Mouse (Mus musculus): ENCODE results near the gene Got2. TPM values are rescaled to one million over a fixed set of nuclear protein-coding genes. Genes with fewer than 3 reads are reported as not detected.
"Not testable (repeated sequence)": the region's sequence is repeated elsewhere in the genome, so short reads cannot be mapped to it uniquely, and the experiment has no call there.

The Got2 gene
- polyA plus RNA-seq, 1 experiment from 2014 or later, result 322 TPM

- Histone ChIP-seq H3K36me3 (no peaks in the 10 kb centered on the region), H3K27me3 (replicated peaks) (no peaks in the 10 kb centered on the region), H3K4me1 (peaks cover 38% of the 10 kb centered on the region), H3K4me3 (peak overlapping the region; percentile 91), H3K4me2 (peak overlapping the region; percentile 76), H3K9me3 (no peaks in the 10 kb centered on the region), H3K27ac (replicated peaks) (peak overlapping the region; percentile 88), H3K9ac (peak overlapping the region; percentile 91)
- WGBS, result 55% methylated on average over 17 of the region's 17 CpGs
- ATAC-seq (ENCODE audit: extremely low read depth, insufficient number of reproducible peaks, low FRiP score, low TSS enrichment), result no peak
Measured at GRCm38 (mm10) chr8:95886647-95887577, 1.4 kb downstream of the Got2 start.

GRCm38 (mm10) chr8:95885966-95886365 is 2.4 kb downstream of the Got2 start:
- Histone ChIP-seq H3K4me2 (peak overlapping the region; percentile 76), H3K9ac (peak overlapping the region; percentile 91), H3K27me3 (replicated peaks) (no peaks in the 10 kb centered on the region), H3K4me1 (peaks cover 43% of the 10 kb centered on the region), H3K27ac (replicated peaks) (0 out of 2 replicates have a peak overlapping the region, but pooled peaks have one; percentile 88), H3K36me3 (no peaks in the 10 kb centered on the region), H3K4me3 (peak overlapping the region; percentile 91; the same call in 1 of the 2 replicates), H3K9me3 (no peaks in the 10 kb centered on the region)
- no peak for ATAC-seq (ENCODE audit: extremely low read depth, insufficient number of reproducible peaks, low FRiP score, low TSS enrichment)
- 40% methylated on average over 5 of the region's 5 CpGs for whole genome bisulfite sequencing

DNA sequence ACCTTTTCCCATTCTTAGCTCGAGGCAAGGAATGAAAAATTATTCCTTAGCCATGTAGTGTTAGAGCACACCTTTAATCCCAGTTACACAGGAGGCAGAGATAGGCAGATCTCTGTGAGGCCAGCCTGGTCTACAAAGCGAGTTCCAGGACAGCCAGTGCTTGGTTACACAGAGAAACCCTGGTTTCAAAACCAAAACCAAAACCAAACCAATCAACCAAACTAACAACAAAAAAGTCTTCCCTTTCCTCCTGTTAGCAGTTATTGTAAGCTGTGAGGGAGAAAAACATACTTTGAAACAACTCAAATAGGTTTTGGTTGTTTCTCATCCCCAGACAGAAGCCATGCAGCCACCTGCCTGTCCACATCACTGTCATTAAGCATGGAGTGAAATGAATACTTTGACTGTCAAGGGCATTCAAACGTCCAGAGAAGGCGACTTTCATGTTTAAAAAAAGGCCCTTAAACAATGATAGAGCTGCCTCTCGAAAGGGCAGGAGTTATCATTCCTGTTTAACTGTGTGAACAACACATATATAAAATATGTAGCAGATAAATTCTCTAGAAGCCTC is 3.0 kb downstream of the Got2 start:
- Histone ChIP-seq H3K9ac (peak overlapping the region; percentile 91; the same call in 1 of the 2 replicates), H3K27ac (replicated peaks) (no peak overlapping the region), H3K27me3 (replicated peaks) (no peaks in the 10 kb centered on the region), H3K4me3 (no peak overlapping the region), H3K36me3 (no peaks in the 10 kb centered on the region), H3K4me2 (peak overlapping the region; percentile 76), H3K9me3 (no peaks in the 10 kb centered on the region), H3K4me1 (peaks cover 43% of the 10 kb centered on the region)
- 59% methylated on average over 5 of the region's 5 CpGs for WGBS
- ATAC-seq (ENCODE audit: extremely low read depth, insufficient number of reproducible peaks, low FRiP score, low TSS enrichment), result no peak

- Histone ChIP-seq H3K4me1 (peaks cover 46% of the 10 kb centered on the region), H3K36me3 (no peaks in the 10 kb centered on the region), H3K4me3 (no peak overlapping the region; the same call in 1 of the 2 replicates), H3K4me2 (no peak overlapping the region), H3K9ac (peak overlapping the region; percentile 55), H3K27ac (replicated peaks) (no peak overlapping the region), H3K27me3 (replicated peaks) (no peaks in the 10 kb centered on the region), H3K9me3 (no peaks in the 10 kb centered on the region)
- WGBS, result 75% methylated on average over 11 of the region's 12 CpGs
- no peak for ATAC-seq (ENCODE audit: extremely low read depth, insufficient number of reproducible peaks, low FRiP score, low TSS enrichment)
Measured at GRCm38 (mm10) chr8:95884491-95884890, 3.9 kb downstream of the Got2 start.

GRCm38 (mm10) chr8:95882191-95882590 is 6.2 kb downstream of the Got2 start:
- no peak for ATAC-seq (ENCODE audit: extremely low read depth, insufficient number of reproducible peaks, low FRiP score, low TSS enrichment)
- 55% methylated on average over 9 of the region's 9 CpGs for WGBS
- no peaks in the 10 kb centered on the region for H3K27me3 ChIP-seq (replicated peaks)

GRCm38 (mm10) chr8:95881576-95881975 is 6.8 kb downstream of the Got2 start:
- Histone ChIP-seq H3K9ac (no peak overlapping the region), H3K4me2 (no peak overlapping the region), H3K4me3 (no peak overlapping the region), H3K27ac (replicated peaks) (no peak overlapping the region), H3K9me3 (no peaks in the 10 kb centered on the region), H3K4me1 (peaks cover 60% of the 10 kb centered on the region), H3K36me3 (peaks cover 13% of the 10 kb centered on the region), H3K27me3 (replicated peaks) (no peaks in the 10 kb centered on the region)
- 74% methylated on average over 3 of the region's 3 CpGs for WGBS
- no peak for ATAC-seq (ENCODE audit: extremely low read depth, insufficient number of reproducible peaks, low FRiP score, low TSS enrichment)

More at GRCm38 (mm10) chr8:95882191-95882590, 6.2 kb downstream of the Got2 start:
- no peak overlapping the region for H3K4me3 ChIP-seq
- no peaks in the 10 kb centered on the region for H3K9me3 ChIP-seq
- peaks cover 65% of the 10 kb centered on the region for H3K4me1 ChIP-seq
- no peak overlapping the region for H3K4me2 ChIP-seq
- H3K36me3 ChIP-seq, result peaks cover 7% of the 10 kb centered on the region
- H3K9ac ChIP-seq, result no peak overlapping the region
- H3K27ac ChIP-seq (replicated peaks), result no peak overlapping the region

- 84% methylated on average over 4 of the region's 4 CpGs for WGBS
- Histone ChIP-seq H3K27me3 (replicated peaks) (no peaks in the 10 kb centered on the region), H3K4me1 (peaks cover 42% of the 10 kb centered on the region), H3K27ac (replicated peaks) (peak overlapping the region; percentile 88; the same call in 1 of the 2 replicates), H3K4me3 (no peak overlapping the region), H3K9me3 (no peaks in the 10 kb centered on the region), H3K9ac (no peak overlapping the region), H3K36me3 (peaks cover 30% of the 10 kb centered on the region), H3K4me2 (no peak overlapping the region)
- ATAC-seq (ENCODE audit: extremely low read depth, insufficient number of reproducible peaks, low FRiP score, low TSS enrichment), result no peak
Measured at GRCm38 (mm10) chr8:95879823-95880222, 8.5 kb downstream of the Got2 start.

GRCm38 (mm10) chr8:95878176-95878962 is 10.0 kb downstream of the Got2 start:
- Histone ChIP-seq H3K9me3 (no peaks in the 10 kb centered on the region), H3K9ac (peak overlapping the region; percentile 75), H3K27ac (replicated peaks) (peak overlapping the region; percentile 88), H3K27me3 (replicated peaks) (no peaks in the 10 kb centered on the region), H3K4me2 (peak overlapping the region; percentile 69), H3K4me3 (peak overlapping the region; percentile 43), H3K36me3 (peaks cover 45% of the 10 kb centered on the region), H3K4me1 (peaks cover 34% of the 10 kb centered on the region)
- ATAC-seq (ENCODE audit: extremely low read depth, insufficient number of reproducible peaks, low FRiP score, low TSS enrichment), result 0 out of 2 replicates have a peak, but pooled peaks have one; percentile 20
- WGBS, result 39% methylated on average over 12 of the region's 12 CpGs

- ATAC-seq (ENCODE audit: extremely low read depth, insufficient number of reproducible peaks, low FRiP score, low TSS enrichment), result no peak
- H3K36me3 ChIP-seq, result peaks cover 76% of the 10 kb centered on the region
- no peak overlapping the region for H3K4me3 ChIP-seq
- 78% methylated on average over 7 of the region's 7 CpGs for WGBS
- no peak overlapping the region for H3K9ac ChIP-seq
- peak overlapping the region; percentile 39; the same call in 1 of the 2 replicates for H3K27ac ChIP-seq (replicated peaks)
- H3K27me3 ChIP-seq (replicated peaks), result no peaks in the 10 kb centered on the region
- H3K4me2 ChIP-seq, result no peak overlapping the region
- H3K9me3 ChIP-seq, result no peaks in the 10 kb centered on the region
- peaks cover 25% of the 10 kb centered on the region for H3K4me1 ChIP-seq
Measured at GRCm38 (mm10) chr8:95875270-95875669, 13.1 kb downstream of the Got2 start.

- 86% methylated on average over 16 of the region's 16 CpGs for WGBS
- no peak overlapping the region for H3K27ac ChIP-seq (replicated peaks)
- no peak overlapping the region for H3K9ac ChIP-seq
- ATAC-seq (ENCODE audit: extremely low read depth, insufficient number of reproducible peaks, low FRiP score, low TSS enrichment), result no peak
- H3K4me1 ChIP-seq, result no peaks in the 10 kb centered on the region
- H3K4me3 ChIP-seq, result no peak overlapping the region
- no peaks in the 10 kb centered on the region for H3K9me3 ChIP-seq
- no peak overlapping the region for H3K4me2 ChIP-seq
- peaks cover 100% of the 10 kb centered on the region for H3K36me3 ChIP-seq
- no peaks in the 10 kb centered on the region for H3K27me3 ChIP-seq (replicated peaks)
Measured at GRCm38 (mm10) chr8:95871690-95872089, 16.7 kb downstream of the Got2 start.

DNA sequence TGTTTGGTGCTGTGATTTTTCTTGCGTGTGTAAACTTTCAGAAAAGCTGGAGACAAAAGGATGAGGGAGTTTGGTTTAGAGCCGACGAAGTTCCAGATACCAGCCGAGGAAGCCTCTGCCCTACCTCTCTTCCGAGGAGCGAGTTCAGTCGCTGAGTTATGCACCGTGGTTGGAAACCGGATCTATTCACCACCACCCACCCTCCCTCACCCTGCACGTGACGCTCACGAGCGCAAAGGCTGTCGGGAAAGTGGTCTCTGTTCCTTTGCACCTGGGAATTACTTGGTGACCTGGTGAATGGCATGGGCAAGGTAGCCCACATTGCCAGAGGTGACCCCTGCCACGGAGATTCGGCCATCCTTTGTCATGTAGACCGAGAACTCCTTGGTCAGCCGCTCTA is 23.5 kb downstream of the Got2 start:
- H3K27ac ChIP-seq (replicated peaks); H3K4me2 ChIP-seq; H3K4me1 ChIP-seq; H3K9ac ChIP-seq; ATAC-seq (ENCODE audit: extremely low read depth, insufficient number of reproducible peaks, low FRiP score, low TSS enrichment); H3K9me3 ChIP-seq; H3K27me3 ChIP-seq (replicated peaks); H3K4me3 ChIP-seq: not testable (repeated sequence)
- H3K36me3 ChIP-seq, result peaks cover 67% of the 10 kb centered on the region
- WGBS, result 91% methylated on average over 18 of the region's 18 CpGs
